Mouse (Mus musculus): ENCODE results near the gene Kifc1.
"Not testable (repeated sequence)": the region's sequence is repeated elsewhere in the genome, so short reads cannot be mapped to it uniquely, and the experiment has no call there.

Gene Kifc1

DNA sequence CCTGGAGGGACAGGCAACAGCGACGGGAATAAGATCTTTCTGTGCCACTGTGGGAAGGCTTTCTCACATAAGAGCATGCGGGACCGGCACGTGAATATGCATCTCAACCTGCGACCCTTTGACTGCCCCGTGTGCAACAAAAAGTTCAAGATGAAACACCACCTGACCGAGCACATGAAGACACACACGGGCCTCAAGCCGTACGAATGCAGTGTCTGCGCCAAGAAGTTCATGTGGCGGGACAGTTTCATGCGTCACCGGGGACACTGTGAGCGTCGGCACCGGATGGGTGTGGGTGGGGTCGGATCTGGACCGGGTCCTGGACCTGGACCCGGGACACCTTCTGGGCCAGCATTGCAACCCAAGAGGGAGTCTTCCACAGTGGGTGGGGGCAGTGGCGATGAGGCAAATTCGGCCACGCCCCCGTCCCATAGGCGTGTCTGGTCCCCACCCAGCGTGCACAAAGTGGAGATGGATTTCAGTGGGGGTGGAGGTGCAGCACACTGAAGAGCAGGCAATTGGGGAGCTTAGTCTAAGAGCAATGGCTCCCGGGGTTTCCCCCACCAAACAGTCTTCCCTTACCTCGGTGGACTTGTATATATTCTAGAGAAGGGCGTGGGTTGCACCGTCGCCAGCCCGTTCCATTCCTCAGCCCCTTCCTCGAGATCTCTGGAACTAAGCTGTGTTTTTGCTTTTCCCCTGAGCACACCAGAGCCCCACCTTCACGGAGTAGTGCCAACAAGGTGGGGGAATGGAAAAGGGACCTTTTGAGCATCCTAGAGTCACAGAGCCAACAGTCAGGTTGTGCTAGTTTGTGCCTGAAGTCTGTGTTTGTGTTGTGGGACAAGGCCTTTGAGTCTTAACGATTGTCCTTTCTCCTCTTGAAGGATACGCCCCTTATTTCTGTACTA, 28.1 kb upstream of the Kifc1 start:
- in situ Hi-C loops (cut with MboI): no loop called here

GRCm38 (mm10) chr17:33917656-33918292, 27.3 kb upstream of the Kifc1 start:
- in situ Hi-C loops (cut with MboI): no loop called here

DNA sequence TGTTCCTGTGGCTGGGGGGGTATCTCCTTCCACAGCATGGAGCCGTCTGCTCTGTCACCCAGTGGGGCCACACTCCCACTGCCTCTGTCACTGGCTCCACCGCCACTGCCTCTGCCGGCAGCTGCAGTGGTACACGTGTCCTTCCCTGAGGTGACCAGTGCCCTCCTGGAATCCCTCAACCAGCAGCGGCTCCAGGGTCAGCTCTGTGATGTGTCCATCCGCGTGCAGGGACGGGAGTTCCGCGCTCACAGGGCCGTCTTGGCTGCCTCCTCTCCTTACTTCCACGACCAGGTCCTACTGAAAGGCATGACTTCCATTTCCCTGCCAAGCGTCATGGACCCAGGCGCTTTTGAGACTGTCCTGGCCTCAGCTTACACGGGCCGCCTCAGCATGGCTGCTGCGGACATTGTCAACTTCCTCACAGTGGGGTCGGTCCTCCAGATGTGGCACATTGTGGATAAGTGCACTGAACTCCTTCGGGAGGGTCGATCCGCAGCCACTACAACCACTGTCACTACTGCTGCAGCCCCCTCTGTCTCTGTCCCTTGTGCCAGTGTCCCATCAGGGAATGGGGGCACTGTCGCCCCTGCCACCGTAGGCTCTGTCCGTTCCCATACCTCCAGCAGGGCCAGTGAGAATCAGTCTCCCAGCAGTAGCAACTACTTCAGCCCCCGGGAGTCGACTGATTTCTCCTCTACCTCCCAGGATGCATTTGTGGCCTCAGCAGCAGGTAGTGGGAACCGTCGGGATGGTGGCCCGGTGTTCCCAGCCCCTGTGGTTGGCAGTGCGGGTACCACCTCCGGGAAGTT, 26.6 kb upstream of the Kifc1 start:
- in situ Hi-C loops (cut with MboI): no loop called here

GRCm38 (mm10) chr17:33916294-33916693, 25.8 kb upstream of the Kifc1 start:
- in situ Hi-C loops (cut with MboI): no loop called here

- in situ Hi-C loops (cut with MboI): no loop called here
Measured at GRCm38 (mm10) chr17:33915671-33916250, 25.3 kb upstream of the Kifc1 start, which contains the start of the genes Tapbp and Zbtb22. Gene Tapbp, plus strand, starts transcription at chr17:33915899. Gene Zbtb22, plus strand, starts transcription at chr17:33915904.

GRCm38 (mm10) chr17:33914969-33915391, 24.5 kb upstream of the Kifc1 start:
- in situ Hi-C loops (cut with MboI): no loop called here

DNA sequence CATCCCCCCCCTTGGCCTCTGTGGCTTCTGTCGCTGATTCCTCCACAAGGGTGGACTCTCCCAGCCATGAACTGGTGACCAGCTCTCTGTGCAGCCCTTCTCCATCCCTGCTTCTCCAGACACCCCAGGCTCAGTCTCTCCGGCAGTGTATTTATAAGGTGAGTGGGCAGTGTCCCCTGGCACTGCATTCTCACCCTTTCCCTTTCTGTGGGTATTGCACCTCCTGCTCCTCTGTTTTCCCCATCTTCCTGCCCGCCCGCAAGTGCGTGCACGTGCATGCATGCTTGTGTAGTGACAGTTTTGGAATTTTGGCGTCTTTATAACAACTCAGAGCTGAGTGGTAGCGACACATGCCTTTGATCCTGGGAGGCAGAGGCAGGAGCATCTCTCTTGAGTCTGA, 23.4 kb upstream of the Kifc1 start:
- in situ Hi-C loops (cut with MboI): no loop called here

DNA sequence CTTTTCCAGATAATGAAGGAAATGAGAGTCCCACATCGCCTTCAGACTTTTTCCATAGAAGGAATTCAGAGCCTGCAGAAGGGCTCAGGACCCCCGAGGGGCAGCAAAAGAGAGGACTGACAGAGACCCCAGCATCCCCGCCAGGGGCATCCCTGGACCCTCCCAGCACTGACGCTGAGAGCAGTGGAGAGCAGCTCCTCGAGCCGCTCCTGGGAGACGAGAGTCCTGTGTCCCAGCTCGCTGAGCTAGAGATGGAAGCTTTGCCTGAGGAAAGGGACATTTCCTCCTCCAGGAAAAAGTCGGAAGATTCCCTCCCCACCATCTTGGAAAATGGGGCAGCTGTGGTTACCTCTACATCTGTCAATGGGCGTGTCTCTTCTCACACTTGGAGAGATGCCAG, 22.8 kb upstream of the Kifc1 start:
- in situ Hi-C loops (cut with MboI): no loop called here

DNA sequence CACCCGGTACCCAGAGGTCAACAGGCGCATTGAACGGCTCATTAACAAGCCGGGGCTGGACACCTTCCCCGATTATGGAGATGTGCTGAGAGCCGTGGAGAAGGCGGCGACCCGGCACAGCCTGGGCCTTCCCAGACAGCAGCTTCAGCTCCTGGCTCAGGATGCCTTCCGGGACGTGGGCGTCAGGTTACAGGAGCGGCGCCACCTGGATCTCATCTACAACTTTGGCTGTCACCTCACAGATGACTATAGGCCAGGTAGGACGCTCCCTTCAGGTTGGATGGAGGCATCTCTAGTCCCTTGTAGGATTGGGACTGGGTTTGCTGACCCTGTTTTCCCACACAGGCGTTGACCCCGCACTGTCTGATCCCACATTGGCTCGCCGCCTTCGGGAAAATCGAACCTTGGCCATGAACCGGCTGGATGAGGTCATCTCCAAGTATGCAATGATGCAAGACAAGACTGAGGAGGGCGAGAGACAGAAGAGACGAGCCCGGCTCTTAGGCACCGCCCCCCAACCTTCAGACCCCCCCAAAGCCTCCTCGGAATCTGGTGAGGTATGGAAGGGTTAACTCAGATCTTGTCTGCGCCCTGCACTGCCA, 21.5 kb upstream of the Kifc1 start:
- in situ Hi-C loops (cut with MboI): no loop called here

- in situ Hi-C loops (cut with MboI): no loop called here
Measured at GRCm38 (mm10) chr17:33911052-33911812, 20.8 kb upstream of the Kifc1 start.

GRCm38 (mm10) chr17:33910346-33911051, 20.0 kb upstream of the Kifc1 start:
- in situ Hi-C loops (cut with MboI): no loop called here

DNA sequence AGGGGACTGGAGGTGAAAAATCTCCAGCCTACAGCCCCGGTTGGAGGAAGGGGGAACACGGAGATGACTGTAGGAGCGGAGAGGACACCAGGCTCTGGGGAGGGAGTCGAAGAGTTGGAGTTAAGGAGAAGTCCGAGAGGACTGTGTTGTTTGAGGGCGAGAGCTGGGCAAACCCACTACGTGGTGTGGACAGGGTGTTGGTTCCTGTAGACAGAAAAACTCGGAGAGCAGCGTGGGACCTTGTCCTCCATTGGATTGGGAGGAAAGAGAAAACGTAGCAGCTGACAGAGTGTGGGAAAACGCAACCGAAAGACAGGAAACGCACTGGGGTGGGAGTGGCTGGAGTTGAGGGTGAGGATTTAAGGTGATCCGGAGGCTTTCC, 19.4 kb upstream of the Kifc1 start:
- in situ Hi-C loops (cut with MboI): no loop called here

GRCm38 (mm10) chr17:33909077-33909868, 18.8 kb upstream of the Kifc1 start, which contains the start of gene Daxx:
Gene Daxx, plus strand, starts transcription at chr17:33909414.
- in situ Hi-C loops (cut with MboI): no loop called here

DNA sequence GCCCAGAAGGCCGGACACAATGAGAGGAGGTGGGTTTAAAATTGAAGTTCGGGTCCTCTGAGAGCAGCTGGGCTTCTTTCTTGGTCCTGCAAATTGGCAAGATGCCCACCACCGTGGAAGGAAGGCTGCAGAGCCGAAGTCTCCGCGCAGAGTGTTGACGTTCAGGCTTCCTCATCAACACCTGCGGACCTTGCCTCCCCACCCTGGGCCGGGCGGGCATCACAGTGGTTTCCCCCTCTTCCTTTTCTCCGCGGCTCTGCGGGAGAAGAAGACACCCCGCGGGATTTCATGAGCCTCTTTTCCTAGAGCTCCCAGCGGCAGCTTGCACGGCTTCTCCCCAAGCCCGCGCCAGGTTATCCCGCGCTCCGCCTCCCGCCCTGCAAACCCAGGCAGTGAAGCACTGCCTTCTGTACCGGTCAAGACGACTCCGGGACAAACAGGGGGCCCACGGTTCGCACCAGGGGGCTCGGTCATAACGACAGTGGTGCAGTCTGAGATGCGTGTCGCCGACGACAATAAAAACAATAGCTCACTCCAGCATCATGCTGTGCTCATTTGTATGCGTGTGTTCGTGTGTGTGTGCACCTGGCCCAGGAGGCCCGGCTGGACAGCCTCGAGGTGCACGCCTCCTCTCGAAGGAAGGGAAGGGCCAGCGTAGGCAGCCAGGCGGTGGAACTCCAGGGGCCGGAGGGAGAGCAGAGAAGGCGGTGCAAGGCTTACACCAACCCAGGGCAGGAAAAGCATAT, 18.0 kb upstream of the Kifc1 start:
- in situ Hi-C loops (cut with MboI): no loop called here

DNA sequence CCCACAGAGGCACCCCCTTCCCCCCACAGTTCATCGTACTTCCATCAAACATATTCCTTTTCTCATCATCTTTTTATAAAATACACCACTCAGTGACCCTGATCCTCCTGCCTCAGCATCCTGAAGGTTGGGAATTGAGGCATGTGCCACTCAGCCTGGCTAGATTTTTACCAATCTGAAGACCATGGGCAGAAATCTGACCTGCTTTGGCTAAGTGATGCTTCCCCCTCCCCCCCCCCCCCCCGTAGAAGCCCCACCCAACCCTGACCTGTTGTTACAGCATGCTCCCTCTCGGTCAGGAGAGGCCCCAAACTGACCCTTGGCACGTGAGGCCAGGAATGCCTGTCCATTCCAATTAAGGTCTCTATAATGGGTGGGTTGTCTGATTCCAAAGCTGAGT, 14.4 kb upstream of the Kifc1 start, which contains the start of gene Platr17:
Gene Platr17, plus strand, starts transcription at position 301 of the 400 bp plus-strand sequence.
- in situ Hi-C loops (cut with MboI): not testable (repeated sequence)

DNA sequence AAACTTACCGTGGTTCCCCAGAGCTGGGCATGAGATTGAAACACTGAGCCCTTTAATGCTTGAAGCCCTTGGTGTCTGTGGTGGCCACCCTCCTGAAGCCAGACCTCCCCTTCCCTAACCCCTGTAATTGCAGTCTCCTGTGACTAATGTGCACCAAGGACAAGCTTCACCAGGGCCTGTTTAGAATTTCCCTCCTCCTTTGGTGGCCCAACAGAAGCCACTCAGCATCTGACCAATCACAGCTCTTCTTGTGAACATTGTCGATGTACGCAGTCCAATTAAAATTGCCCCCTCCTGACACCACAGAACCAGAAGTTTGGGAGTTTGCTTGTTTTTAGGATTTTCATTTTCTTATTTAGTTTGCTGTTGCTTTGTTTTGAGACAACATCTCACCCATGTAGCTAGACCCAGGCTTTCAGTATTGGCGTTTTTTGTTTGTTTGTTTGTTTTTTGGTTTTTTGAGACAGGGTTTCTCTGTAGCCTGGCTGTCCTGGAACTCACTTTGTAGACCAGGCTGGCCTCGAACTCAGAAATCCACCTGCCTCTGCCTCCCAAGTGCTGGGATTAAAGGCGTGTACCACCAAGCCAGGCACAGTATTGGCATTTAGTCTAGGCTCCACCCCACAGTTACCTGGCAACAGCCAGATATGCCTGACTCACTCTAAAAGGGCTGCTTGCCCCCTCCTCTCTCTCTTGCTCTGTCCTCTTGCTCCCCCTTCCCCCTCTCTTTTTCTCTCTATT, 13.6 kb upstream of the Kifc1 start:
- in situ Hi-C loops (cut with MboI): not testable (repeated sequence)

GRCm38 (mm10) chr17:33902491-33902890, 12.0 kb upstream of the Kifc1 start:
- in situ Hi-C loops (cut with MboI): no loop called here

GRCm38 (mm10) chr17:33902079-33902478, 11.6 kb upstream of the Kifc1 start:
- in situ Hi-C loops (cut with MboI): no loop called here

Data from mature B cell (primary cell).